Mouse (Mus musculus) layer of hippocampus, adult 9-10 months (tissue): Measurements from ENCODE around the gene Stx7.
"Not testable (repeated sequence)": the region's sequence is repeated elsewhere in the genome, so short reads cannot be mapped to it uniquely, and the experiment has no call there.

Experiments
- DNase-seq: peaks from one replicate; pipeline ENCODE4 v3.0.0; 2022; ENCODE audit warnings: low spot score

Gene Stx7

DNA sequence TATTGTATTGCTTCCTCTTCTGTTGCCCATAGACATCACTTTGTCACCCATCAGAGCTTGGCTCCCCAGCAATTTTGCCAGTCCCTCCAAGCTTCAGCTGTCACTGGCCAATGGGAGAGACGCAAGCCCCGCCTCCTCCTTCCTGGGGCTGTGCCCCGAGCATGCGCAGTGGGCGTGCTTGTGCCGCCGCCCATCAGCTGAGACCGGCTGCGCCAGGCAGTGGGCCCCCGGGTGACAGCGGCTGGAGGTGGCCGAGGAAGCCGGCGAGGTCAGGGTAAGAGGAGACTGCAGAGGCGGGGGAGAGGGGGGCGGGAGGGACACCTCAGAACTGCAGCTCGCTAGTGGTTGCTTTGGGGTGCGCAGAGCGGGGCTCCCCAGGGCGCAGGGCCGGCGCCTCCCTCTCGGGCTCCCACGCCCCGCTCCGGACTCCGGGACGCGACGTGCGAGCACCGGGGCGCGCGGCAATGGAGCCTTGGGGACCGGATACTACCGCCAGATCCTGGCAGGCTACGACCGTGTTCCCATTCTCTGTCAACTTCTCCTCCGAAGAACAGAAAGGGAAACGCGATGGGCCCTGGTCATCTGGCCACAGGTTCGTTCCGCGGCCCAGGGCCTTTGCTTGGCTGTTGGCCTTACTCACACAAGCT, at the start of gene Stx7:
Stx7 (plus strand) TSS at position 168 of the 647 bp plus-strand sequence.
- peak; percentile 84 for DNase-seq

GRCm38 (mm10) chr10:24101812-24102211, 47.3 kb upstream of the Stx7 start, which contains the start of gene Taar8c:
Taar8c (minus strand) TSS chr10:24101912.
- DNase-seq, result not testable (repeated sequence)

DNA sequence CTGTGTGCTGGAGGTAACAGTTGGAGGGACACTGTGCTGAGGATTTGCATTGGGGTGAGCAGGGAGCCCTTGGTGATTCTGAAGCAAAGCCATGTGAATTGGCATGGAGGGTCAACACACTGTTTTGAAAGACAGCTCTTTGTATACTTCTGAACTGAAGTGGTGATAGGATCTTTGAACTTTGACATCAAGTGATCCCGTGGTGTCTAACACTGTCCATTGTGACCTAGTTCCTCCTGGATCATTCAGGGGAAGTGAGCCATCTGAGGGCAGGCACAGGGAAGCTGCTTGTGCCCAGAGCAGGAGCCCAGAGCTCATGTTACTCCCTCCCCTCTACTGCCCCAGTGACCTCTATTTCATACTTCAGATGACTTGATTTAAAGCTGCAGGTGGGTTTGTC, 45.8 kb upstream of the Stx7 start:
- DNase-seq, result not testable (repeated sequence)

GRCm38 (mm10) chr10:24107747-24108146, 41.4 kb upstream of the Stx7 start:
- DNase-seq, result no peak

GRCm38 (mm10) chr10:24108236-24108635, 40.9 kb upstream of the Stx7 start:
- DNase-seq, result no peak

DNA sequence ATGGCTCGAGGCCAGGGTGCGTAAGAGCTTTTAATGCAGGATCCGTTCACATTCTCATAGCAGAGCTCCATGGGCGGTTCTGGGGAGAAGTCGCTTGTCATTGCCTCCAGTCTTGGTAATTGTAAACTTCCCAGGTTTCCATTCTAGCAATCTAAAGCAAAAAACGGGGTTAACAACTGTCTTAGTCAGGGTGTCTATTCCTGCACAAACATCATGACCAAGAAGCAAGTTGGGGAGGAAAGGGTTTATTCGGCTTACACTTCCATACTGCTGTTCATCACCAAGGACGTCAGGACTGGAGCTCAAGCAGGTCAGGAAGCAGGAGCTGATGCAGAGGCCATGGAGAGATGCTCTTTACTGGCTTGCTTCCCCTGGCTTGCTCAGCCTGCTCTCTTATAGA, 39.7 kb upstream of the Stx7 start, which contains the start of gene Taar9:
Taar9 (minus strand) TSS at position 101 of the 400 bp plus-strand sequence.
- not testable (repeated sequence) for DNase-seq

DNA sequence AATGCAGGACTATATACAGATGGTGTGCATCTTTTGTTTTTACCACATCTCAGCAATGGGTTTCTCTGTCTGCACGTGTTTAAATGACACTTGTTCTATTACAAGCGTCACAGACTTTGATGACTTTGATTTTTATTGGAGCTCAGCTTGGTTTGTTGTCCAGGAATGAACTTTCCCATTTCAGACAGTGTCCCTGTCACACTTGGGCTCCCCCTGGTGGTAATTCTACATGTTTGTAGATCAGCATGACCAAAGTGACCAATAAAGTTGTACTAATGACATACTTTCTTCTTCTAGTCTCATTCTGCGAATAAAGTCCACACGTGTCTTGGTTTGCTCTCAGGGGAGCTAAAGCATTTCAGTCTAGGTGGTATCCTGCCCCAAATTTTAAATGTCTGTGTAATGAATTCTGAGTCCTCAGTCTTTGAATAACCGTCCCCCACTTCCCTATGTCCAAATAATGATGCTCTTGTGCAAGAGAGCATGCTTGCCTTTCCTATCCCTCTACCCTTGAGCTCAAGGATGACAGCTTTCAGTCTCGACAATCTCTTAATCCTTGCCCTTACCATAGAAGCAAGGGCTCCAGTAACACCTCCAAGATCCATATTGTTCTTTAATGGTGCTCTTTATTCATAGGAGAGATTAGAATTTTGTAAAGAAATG, 37.9 kb upstream of the Stx7 start:
- peak; percentile 9 for DNase-seq

DNA sequence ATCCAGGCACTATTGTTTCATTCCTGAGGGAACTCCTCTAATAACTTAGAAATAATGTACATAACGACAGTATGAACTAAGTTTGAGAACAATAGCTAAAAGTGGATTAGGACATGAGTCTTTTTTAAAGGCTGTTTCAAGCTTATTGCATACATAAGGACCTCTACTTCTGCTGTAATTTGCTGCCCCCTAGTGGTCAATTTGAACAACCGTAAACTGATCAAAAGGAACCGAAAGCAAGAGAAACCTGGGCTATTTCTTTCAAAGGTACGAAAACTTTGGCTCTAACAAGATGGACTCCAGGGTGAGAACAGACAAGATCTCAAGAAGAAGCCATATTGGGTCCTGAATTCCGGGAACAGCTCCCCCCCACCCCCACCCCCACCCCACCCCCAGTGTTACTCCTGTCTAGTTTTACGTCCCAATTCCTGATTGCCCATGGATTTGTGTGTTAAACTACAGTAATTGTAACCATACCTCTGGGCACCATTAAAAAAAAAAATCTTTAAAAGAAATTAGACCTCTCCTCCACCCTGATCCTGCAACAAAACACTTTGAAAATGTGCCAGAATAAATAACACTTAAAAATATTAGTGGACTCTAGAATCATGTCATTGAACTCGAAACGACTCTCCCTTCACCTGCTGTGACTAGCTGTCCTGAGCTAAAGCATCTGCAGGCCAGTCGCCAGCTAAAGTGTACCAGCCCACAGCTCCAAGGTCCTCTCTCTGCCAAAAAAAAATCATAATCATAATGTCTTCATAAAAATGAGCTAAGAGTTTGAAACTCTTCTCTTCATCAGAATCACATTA, 17.4 kb upstream of the Stx7 start:
- DNase-seq, result peak; percentile 65

DNA sequence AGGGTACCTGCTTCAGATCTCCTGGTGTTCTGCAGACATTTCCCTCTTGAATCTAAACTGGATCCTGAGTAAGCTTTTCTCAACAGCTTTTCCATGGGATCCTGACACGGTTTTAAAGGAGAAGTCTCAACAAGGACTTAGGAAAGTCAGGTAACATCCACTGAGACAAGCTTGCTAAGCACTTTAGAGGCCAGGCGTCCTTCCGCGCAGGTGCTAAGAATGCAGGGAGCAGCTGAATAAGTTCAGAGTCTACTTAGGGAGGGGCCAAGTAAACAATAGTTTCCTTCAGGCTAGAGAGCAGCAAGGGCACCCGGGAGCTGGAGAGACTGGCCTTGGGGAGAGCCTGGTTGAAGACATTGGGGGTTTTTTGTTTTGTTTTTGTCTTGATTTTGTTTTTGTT, 16.8 kb upstream of the Stx7 start:
- no peak for DNase-seq

DNA sequence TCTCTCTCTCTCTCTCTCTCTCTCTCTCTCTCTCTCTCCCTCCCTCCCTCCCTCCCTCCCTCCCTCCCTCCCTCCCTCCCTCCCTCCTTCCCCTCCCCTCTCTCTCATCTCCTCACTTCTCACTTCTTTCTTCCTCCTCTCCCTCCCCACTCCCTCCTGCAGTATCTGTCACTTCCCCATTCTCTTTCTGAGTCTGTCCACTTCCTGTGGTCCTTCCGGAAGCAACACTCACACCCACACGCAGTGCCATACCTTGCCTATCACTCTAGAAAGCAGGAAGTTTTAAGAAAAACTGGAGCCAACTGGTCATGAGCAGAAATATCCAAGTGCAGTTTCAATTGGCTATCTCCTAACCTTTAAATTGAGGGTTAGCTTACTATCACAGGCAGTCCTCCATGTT, 16.0 kb upstream of the Stx7 start:
- no peak for DNase-seq

DNA sequence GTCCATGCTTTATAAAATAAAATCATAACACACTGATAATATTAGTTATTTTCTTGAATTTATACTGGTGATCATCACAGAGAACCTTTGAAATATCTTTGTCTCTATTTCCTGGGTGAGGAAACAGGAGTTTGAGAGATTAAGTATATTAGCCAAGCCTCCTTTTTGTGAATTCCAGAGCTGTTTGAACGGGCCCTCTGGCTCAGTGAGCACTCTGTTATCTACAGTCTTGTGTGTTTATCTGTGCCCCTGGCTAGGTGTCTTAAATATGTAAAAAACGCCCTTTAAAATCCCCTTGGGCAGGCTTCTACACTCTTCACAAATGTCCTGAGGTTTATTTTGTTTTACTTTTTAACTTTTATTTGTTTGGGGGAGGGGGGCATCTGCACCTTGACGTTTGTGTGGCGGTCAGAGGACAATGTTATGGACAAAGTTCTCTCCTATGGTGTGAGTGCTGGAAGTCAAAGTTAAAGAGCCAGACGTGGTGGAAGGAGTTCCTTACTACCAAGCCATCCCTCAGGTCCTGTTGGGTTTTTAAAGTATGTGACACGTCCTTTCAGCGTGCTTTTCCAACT, 14.9 kb upstream of the Stx7 start:
- no peak for DNase-seq

DNA sequence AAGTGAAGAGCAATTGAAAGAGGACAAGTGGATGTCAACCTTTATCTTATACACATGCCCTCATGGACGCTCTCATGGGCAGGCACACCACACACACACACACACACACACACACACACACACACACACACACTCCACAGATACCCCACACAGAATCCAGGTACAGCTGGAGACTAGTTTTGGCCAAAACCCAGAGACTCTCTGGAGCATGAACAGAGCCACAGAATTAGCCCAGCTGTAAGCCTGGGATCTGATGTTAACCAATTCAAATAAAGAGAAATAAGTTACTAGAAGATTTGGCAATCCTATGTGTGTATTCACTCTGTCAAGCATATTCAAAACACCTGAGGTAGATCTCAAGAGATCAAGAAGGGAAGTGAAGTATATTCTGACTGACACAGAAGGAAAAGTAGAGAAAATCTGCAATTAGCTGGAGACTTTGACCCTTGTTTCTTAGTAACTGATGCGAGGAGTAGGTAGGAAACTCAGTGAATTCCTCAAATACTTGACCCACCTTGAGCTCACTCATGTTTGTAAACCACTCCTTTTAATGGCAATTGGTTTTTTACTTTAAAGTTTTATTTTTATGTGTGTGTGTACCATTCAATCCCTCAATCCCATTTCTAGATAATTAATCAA, 10.4 kb upstream of the Stx7 start:
- no peak for DNase-seq

GRCm38 (mm10) chr10:24142735-24143134, 6.4 kb upstream of the Stx7 start:
- no peak for DNase-seq

DNA sequence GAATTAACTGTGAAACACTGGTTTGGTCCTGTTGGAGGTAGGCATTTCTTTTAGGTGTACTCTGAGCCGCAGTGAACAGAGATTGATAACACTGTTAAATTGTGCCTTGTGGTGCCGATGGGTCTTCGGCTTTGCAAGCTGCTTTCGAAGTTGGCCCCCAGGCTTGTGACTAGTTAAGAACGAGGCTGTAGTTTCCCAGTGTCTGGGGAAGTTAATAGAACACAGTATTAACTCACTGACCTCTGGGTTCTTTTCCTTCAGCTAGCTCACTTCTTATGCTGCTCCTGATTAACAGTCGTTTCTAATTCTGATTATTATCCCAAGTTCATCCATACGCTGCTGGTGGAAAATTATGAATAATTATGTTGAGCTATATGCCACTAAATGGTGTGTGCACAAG, 984 bp downstream of the Stx7 start:
- DNase-seq, result no peak

GRCm38 (mm10) chr10:24158470-24159254, 9.6 kb downstream of the Stx7 start:
- DNase-seq, result no peak

DNA sequence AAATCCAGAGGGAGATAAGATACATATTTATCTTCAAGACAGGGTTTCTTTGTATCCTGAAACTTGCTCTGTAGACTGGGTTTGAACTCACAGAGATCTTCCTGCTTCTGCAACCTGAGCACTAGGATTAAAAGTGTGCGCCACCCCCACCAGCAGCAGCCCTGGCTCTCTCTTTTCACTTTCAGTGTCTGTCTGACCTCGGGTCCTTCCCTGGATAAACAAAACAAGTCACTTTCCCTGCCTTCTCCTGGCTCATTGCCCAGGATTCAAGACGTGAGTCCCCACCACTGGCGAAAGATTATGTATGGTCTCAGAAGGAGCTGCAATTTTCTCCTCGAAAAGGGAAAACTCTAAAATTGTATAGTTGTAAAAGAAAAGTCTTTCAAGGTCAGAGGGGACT, 10.5 kb downstream of the Stx7 start:
- DNase-seq, result no peak

GRCm38 (mm10) chr10:24160349-24160748, 11.2 kb downstream of the Stx7 start:
- peak; percentile 32 for DNase-seq

DNA sequence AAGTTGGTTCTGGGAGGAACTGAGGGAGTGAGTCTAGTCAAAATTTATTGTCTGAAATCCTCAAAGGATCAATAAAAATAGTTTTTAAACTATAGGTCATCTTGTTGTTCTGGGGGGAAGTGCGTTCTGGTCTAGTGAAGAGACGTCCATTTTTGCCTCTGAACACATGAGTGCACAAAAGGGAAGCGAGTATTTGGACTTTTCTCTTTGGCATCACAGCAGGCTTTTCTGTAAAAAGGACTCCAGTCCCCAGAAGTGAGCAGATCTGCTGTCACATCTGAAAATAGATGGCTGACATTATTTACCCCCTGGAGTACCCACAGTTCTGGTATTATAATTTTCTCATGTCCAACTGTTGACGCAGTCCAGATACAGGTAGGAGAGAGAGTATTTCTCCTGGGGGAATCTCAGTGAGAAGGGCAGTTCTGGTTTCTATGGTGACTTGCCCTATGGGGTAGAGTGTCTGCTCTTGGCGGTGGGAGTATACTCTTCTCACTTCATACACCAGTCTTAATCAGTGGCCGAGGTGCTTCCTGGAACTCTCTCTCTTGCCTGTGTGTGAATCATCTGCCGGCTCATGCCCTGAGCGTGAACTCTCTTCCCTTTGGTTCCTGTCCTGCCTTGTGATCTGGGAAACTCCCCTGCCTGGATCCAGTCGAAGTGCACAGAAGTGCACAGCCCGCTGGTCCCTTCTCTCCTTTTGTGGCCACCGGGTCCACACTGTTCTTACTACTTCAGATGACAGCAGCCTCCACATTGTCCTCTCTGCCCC, 15.2 kb downstream of the Stx7 start:
- no peak for DNase-seq

- no peak for DNase-seq
These were observed 15.8 kb downstream of the Stx7 start for GRCm38 (mm10) chr10:24164909-24165304.

- DNase-seq, result no peak
These were observed 16.5 kb downstream of the Stx7 start for GRCm38 (mm10) chr10:24165526-24166055.
